Mouse (Mus musculus) right cerebral cortex, postnatal 14 days (tissue): ENCODE measurements around the gene Slc2a8.
"Not testable (repeated sequence)": the region's sequence is repeated elsewhere in the genome, so short reads cannot be mapped to it uniquely, and the experiment has no call there.

Experiments used
- DNase-seq: peaks from one replicate; pipeline ENCODE4 v3.0.0; 2022

The Slc2a8 gene

DNA sequence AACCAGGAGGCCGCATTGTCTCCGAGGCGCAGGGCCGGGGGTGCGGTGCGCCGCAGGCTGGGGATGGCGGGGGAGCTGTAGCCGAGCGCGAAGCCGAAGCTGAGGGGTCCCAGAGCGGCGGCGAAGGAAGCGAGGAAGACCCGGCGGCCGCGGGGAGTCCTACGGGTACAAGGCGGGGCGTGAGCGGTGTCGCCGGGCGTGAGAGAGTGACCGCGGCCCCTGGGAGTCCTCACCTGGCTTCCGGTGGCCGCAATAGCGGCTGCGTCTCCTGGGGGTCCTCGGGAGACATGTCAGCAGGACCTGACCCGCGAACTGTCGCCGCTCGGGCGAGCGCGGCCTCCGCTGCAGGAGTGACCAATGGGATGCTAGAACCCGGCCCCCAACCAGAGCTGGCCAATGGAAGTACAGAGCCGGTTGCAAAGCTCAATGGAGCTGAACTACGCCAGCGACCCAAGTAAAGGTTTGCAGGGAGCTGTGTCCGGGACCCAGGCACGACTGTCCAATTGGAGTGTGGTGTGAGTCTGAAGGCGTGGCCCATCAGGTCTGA, at the start of gene Slc2a8:
Slc2a8 (minus strand) TSS at position 359 of the 547 bp plus-strand sequence.
- DNase-seq, result peak; percentile 85

- DNase-seq, result no peak
These were observed 43.2 kb upstream of the Slc2a8 start for GRCm38 (mm10) chr2:33025040-33025439.

DNA sequence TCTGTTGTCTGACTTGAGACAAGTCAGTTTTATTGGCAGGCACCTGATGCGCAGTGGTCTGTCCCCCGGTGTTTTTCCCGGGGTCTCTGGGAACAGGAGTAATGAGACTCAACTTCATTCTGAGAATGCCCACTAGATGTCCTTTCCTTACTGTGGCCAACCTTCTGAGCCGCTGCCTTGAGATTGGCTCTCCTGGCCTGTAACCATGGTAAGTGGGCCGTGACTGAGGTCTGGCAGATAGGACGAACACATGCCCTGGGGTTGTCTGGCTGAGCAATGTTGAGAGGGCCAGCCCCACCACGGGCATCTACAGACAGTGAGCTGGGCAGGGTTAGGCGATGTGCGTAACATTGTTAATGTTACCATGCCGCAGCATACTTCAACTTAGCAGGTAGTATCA, 42.7 kb upstream of the Slc2a8 start:
- DNase-seq, result no peak

GRCm38 (mm10) chr2:33022846-33023245, 41.0 kb upstream of the Slc2a8 start:
- no peak for DNase-seq

DNA sequence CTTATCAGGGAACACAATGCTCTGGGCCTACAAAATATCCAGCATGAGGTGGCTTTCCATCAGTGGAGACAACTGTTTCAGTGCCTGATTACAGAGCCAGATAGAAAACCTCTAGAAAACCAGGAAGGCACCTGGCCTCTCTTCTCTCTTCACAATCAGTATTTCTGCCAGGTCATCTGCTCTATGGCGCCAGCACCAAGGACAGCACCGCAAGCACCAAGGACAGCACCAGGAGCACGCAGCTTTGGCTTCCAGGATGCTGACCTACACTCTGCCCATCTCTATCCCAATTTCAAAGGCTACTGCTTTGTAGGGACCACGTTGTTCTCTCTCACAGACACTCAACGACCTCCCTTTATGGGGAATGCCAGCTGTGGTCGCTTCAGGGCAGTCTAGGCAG, 36.1 kb upstream of the Slc2a8 start:
- no peak for DNase-seq

- no peak for DNase-seq
These were observed 35.3 kb upstream of the Slc2a8 start for GRCm38 (mm10) chr2:33017191-33017590.

DNA sequence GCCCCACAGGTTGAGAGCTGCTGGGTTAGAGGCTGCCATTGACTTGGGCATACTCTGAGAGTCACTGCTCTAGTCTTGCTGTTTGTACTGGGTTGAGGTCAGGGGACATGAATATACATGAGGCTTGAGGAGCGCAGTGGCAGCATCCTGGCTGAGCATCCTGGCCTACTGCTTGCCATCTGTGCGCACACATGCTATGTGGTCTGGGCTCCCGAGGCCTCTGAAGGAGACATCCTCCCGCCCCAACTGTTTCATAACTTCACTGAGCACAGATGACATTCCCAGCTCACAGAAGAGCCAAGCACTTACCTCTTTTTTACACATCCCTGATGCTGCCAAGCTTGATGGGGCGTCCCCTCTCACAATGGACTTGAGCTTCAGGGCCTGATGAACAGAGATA, 33.0 kb upstream of the Slc2a8 start:
- DNase-seq, result no peak

- DNase-seq, result not testable (repeated sequence)
These were observed 27.2 kb upstream of the Slc2a8 start for GRCm38 (mm10) chr2:33009055-33009454.

- DNase-seq, result no peak
These were observed 23.2 kb upstream of the Slc2a8 start for GRCm38 (mm10) chr2:33005041-33005440.

DNA sequence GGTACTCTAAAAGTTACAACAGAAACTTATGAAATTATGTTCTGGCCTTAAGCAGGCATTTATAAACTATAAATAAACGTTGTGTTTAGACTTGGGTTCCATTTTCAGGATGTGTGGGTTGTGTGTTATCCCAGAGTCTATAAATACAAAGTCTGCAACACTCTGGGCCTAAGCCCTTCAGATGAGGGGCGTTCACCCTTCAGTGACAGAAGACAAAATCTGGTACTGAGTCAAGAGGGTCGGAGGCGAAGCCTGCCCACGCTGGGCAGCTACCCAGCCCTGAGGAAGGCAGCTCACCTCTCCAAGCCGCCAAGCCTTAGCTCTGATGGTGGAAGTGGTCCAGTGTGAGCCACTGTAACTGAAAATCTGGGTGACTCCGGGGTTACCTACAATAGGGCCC, 20.3 kb upstream of the Slc2a8 start:
- DNase-seq, result no peak

DNA sequence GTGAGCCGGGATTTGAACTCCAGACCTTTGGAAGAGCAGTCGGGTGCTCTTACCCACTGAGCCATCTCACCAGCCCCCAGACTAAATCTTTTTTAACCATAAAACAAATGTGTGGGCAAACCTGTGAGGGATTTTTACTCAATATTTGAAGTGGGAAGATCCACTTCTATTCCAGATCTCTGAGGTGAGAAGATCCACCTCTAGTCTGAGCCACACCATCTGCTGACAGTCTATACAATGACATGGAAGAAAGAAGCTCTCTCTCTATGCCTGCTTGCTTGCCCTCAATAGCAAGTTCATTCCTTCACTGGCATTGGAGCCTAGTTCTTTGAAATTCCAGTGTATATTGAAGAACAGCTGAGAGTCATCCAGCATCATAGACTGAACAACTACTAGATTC, 17.9 kb upstream of the Slc2a8 start:
- no peak for DNase-seq

- no peak for DNase-seq
These were observed 15.9 kb upstream of the Slc2a8 start for GRCm38 (mm10) chr2:32997792-32998191.

DNA sequence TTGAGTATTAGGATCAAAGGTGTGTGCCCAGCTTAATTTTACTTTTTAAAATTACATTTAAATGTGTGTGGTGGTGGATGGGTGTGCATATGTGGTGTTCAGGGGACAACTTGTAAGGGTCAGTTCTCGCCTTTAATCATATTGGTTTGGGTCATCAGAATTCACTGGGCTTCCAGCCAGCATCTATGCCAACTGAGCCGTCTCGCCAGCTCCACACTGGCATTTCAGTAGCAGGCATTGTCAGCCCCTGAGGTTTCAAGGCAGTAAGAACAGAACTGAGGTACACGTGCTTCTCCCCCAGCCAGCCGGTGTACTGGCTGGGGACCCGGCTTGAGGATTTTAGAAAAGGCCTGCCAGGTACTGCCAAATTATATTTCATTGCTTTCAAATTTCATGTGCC, 15.2 kb upstream of the Slc2a8 start:
- DNase-seq, result no peak

DNA sequence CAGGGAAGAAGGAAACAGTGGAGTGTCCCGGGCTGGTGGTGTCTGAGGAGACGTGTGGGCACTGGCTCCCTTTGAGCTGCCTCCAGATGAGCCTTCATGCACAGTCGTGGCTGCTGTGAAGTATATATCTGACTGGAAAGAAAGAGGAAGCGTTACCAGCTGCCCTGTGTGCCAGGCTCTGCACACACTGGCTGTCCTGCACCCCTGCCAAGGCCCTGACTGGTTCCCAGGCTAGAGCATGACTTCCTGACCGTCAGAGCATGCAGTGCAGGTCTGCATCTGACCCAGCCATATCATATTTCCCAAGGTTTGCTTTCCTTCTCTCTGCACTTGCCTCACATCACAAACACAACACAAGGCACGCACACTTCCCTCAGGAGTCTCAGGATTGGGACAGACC, 10.2 kb upstream of the Slc2a8 start:
- no peak for DNase-seq

- DNase-seq, result no peak
These were observed 8.4 kb upstream of the Slc2a8 start for GRCm38 (mm10) chr2:32990167-32990832.

- no peak for DNase-seq
These were observed 7.5 kb upstream of the Slc2a8 start for GRCm38 (mm10) chr2:32989376-32989775.

- no peak for DNase-seq
These were observed 4.0 kb upstream of the Slc2a8 start for GRCm38 (mm10) chr2:32985844-32986243.

- no peak for DNase-seq
These were observed 1.7 kb upstream of the Slc2a8 start for GRCm38 (mm10) chr2:32983617-32984016.

- DNase-seq, result no peak
These were observed 817 bp upstream of the Slc2a8 start for GRCm38 (mm10) chr2:32982700-32983099.

DNA sequence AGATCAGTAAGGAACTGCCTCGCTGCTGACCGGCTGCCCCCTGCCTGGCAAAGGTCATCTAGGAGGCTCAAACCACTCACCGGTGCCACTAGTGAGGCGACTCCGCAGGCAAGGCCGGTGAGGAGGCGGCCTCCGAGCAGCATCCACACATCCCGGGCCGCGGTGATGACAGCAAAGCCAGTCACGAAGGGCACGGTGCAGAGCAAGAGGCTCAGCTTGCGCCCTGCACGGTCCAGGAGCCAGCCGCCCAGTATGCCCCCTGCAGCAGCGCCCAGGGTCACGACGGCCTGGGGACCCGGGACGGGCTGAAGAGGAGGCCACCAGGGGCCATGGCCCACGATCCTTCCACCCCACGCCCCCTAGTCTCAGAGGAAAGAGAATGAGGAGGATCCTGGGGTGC, 602 bp downstream of the Slc2a8 start:
- no peak for DNase-seq

DNA sequence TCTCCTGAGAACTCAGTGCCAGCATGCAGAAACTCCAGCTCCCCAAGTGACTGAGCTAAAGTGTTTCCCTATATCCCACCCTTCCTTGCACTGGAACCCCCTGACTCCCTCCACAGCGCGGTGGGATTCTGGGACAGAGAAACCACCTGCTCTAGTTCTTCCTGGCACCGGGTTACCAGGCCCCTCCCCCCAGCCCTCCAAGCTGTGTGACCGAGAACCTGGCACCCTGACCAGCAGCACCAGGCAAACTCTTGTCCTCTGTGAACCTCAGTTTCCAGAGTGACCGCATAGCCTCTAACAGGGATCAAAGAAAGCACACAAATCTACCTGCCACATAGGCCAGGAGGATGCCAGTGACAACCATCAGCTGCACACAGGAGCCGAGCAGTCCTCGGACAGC, 2.2 kb downstream of the Slc2a8 start:
- no peak for DNase-seq

DNA sequence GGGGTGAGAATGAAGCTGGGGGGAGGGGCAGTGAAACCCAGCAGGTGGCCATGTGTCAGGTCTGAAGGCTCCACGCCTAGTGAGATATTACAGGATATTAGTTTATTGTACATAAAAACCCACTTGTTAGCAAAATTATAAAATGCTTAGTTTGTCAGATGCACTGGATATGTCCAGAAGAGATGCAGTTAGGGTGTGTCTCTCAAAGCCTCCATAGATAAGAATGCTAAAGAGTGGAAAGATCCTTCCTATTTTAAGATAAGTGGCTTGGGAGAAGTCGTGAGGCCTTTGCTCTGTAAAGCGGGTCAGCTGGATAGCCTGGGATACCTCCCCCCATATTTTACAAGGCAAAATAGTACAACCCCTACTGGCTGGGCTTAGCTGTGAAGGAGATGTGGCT, 3.2 kb downstream of the Slc2a8 start:
- DNase-seq, result no peak

GRCm38 (mm10) chr2:32977114-32977513, 4.8 kb downstream of the Slc2a8 start:
- no peak for DNase-seq

- no peak for DNase-seq
These were observed 7.7 kb downstream of the Slc2a8 start for GRCm38 (mm10) chr2:32974216-32974615.

- no peak for DNase-seq
These were observed 10.6 kb downstream of the Slc2a8 start for GRCm38 (mm10) chr2:32971235-32971634.
